Mouse (Mus musculus) MEL (cell line): ENCODE measurements at regions not wholly inside any gene's neighbourhood (a gene's known extent, or its start where the extent isn't known, plus 50 kb on each side); places are given as distances from the start of the nearest gene placed in this dataset.

Experiments
- CTCF ChIP-seq, 3 experiments: IDR thresholded peaks in 2 of 3; conservative IDR thresholded peaks in 1 of 3; 2 replicates each; pipeline ENCODE4 v1.5.1; 2011 to 2012; ENCODE audit warnings: low read length in 3 of 3, low read depth in 2 of 3, mild to moderate bottlenecking in 2 of 3, improper control_type of control experiment in 1 of 3, inconsistent platforms in 1 of 3, mixed read lengths in 1 of 3, moderate library complexity in 1 of 3; ENCODE audit not compliant: control insufficient read depth in 1 of 3, insufficient read depth in 1 of 3, poor library complexity in 1 of 3, severe bottlenecking in 1 of 3
- EP300 ChIP-seq, 2 experiments: IDR thresholded peaks; 2 replicates each; pipeline ENCODE4 v1.6.1; 2011; ENCODE audit warnings: improper control_type of control experiment in 2 of 2, low read length in 2 of 2, low read depth in 1 of 2, mild to moderate bottlenecking in 1 of 2
- ETS1 ChIP-seq: IDR thresholded peaks from 2 replicates; pipeline ENCODE4 v1.6.1; 2012; ENCODE audit warnings: low read depth, mild to moderate bottlenecking, inconsistent platforms, low read length, improper control_type of control experiment, moderate library complexity
- HCFC1 ChIP-seq: IDR thresholded peaks from 2 replicates; pipeline ENCODE4 v1.6.1; 2012; ENCODE audit warnings: low read depth, mild to moderate bottlenecking, inconsistent platforms, low read length, improper control_type of control experiment, moderate library complexity
- MAFK ChIP-seq: IDR thresholded peaks from 2 replicates; pipeline ENCODE4 v1.6.1; 2011; ENCODE audit warnings: low read depth, mild to moderate bottlenecking, low read length, improper control_type of control experiment, borderline replicate concordance
- MAX ChIP-seq: IDR thresholded peaks from 2 replicates; pipeline ENCODE4 v1.6.1; 2011; ENCODE audit warnings: low read length, improper control_type of control experiment
- MEF2A ChIP-seq: IDR thresholded peaks from 2 replicates; pipeline ENCODE4 v1.6.1; 2014; ENCODE audit warnings: low read depth, mild to moderate bottlenecking, inconsistent platforms, low read length, improper control_type of control experiment; ENCODE audit not compliant: poor library complexity, insufficient replicate concordance, severe bottlenecking; ENCODE audit errors: extremely low read depth
- MXI1 ChIP-seq: IDR thresholded peaks from 2 replicates; pipeline ENCODE4 v1.6.1; 2011; ENCODE audit warnings: mild to moderate bottlenecking, low read depth, low read length, improper control_type of control experiment
- POLR2A ChIP-seq, 2 experiments: IDR thresholded peaks; 2 replicates each; pipeline ENCODE4 v1.6.1; 2011 to 2012; ENCODE audit warnings: low read length in 2 of 2, mild to moderate bottlenecking in 2 of 2, control low read depth in 1 of 2, improper control_type of control experiment in 1 of 2, low read depth in 1 of 2, moderate library complexity in 1 of 2; ENCODE audit not compliant: control insufficient read depth in 1 of 2, insufficient read depth in 1 of 2, poor library complexity in 1 of 2
- POLR2AphosphoS5 ChIP-seq: IDR thresholded peaks from 2 replicates; pipeline ENCODE4 v1.6.1; 2012; ENCODE audit warnings: low read depth, borderline replicate concordance, mild to moderate bottlenecking, inconsistent platforms, low read length, moderate library complexity, mixed read lengths
- RCOR1 ChIP-seq: IDR thresholded peaks from 2 replicates; pipeline ENCODE4 v1.6.1; 2012; ENCODE audit warnings: low read depth, mild to moderate bottlenecking, inconsistent platforms, low read length, improper control_type of control experiment
- TCF12 ChIP-seq: IDR thresholded peaks from 2 replicates; pipeline ENCODE4 v1.6.1; 2014; ENCODE audit warnings: low read depth, mild to moderate bottlenecking, inconsistent platforms, low read length, improper control_type of control experiment, moderate library complexity
- USF1 ChIP-seq: IDR thresholded peaks from 2 replicates; pipeline ENCODE4 v1.6.1; 2014; ENCODE audit warnings: low read depth, mild to moderate bottlenecking, inconsistent platforms, low read length, improper control_type of control experiment, moderate library complexity
- USF2 ChIP-seq, 2 experiments: IDR thresholded peaks; 2 replicates each; pipeline ENCODE4 v1.6.1; 2011 to 2012; ENCODE audit warnings: improper control_type of control experiment in 2 of 2, low read length in 2 of 2, borderline replicate concordance in 1 of 2, inconsistent platforms in 1 of 2, low read depth in 1 of 2, mild to moderate bottlenecking in 1 of 2; ENCODE audit not compliant: insufficient read depth in 1 of 2

DNA sequence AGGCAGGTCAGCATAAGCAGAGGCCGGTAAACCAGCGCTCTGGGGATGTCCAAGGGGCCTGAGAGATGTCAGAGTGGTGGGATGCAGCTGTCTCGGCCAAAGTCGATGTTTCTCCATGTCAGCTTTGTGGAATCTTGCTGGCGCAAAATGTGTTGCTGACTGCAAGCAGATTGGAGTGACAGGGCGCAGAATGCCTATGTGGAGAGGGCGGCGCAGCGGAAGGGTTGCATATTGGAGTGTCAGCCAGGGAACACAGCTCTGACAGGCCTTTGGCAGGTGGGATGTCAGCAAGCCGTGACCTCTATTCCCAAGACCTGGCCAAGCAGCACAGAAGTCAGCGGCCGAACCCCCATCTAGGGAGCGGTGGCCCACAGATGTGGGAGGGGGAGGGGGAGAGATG lies 153.1 kb upstream of the Csf3r start:
- TF ChIP-seq POLR2A (IDR thresholded peaks at IDR 0.05; ENCODE audit: control insufficient read depth in 1 of 2, insufficient read depth in 1 of 2, low read depth in 1 of 2, low read length in 2 of 2, poor library complexity in 1 of 2) (no peak), CTCF (IDR thresholded peaks at IDR 0.05 in 2 of 3, conservative IDR thresholded peaks at IDR 0.05 in 1 of 3; ENCODE audit: control insufficient read depth in 1 of 3, insufficient read depth in 1 of 3, low read depth in 2 of 3, low read length in 3 of 3, poor library complexity in 1 of 3, severe bottlenecking in 1 of 3) (no peak), HCFC1 (no peak), TCF12 (no peak), USF2 (IDR thresholded peaks at IDR 0.05; ENCODE audit: borderline replicate concordance in 1 of 2, insufficient read depth in 1 of 2, low read depth in 1 of 2, low read length in 2 of 2) (no peak), POLR2AphosphoS5 (no peak), RCOR1 (no peak), MEF2A (no peak), MXI1 (no peak), ETS1 (no peak), EP300 (IDR thresholded peaks at IDR 0.05; ENCODE audit: low read depth in 1 of 2, low read length in 2 of 2) (no peak), USF1 (no peak), MAFK (no peak), MAX (no peak)
